Mouse (Mus musculus): ENCODE data around the gene Rnf220. TPM values are rescaled to one million over a fixed set of nuclear protein-coding genes. Genes with fewer than 3 reads are reported as not detected.

The Rnf220 gene
- polyA plus RNA-seq, 1 experiment from 2014 or later, result 50.7 TPM

DNA sequence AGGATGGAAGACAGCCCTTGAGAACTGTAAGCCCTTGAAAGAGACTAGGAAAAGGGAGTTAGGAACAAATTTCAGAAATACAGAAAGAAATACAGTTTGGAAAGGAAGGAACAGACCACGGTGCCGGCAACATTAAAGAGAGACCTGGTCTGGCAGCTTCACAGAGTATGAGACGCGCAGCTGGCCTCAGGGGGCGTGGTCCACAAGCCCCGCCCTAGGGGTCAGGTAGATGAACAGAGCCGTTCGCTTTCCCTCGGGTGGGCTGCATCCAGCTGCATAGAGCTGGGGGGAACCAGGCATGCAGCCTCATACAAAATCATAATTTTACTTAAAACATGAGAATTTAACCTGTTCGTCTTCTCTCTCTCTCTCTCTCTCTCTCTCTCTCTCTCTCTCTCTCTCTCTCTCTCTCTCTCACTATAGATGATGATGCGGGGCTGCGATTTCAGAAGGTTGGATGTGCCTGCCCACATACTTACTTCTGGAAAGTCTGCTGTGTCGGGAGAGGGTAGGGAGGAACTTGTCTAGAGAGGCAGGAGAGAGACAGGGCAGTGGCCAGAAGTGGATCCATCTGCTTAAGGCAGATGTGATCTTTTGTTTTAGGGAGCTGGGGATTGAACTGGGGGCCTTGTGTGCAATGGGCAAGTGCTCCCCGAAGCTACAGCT is 59.7 kb downstream of the Rnf220 start:
- no peak overlapping the region for H3K4me2 ChIP-seq (replicated peaks; ENCODE audit: low read depth, low read length)
- H3K4me3 ChIP-seq (ENCODE audit: low read depth, low read length), result no peak overlapping the region
- H3K9me3 ChIP-seq (ENCODE audit: low read length), result no peaks in the 10 kb centered on the region
- no peak overlapping the region for H3K27ac ChIP-seq (ENCODE audit: low read length)
- H3K4me1 ChIP-seq (ENCODE audit: insufficient read depth, low read depth, low read length), result no peaks in the 10 kb centered on the region
- WGBS, result 23% methylated on average over 14 of the region's 14 CpGs
- ATAC-seq (no peak), DNase-seq (ENCODE audit: low spot score) (no peak)
- no peaks in the 10 kb centered on the region for H3K27me3 ChIP-seq (replicated peaks; ENCODE audit: insufficient read depth, low read length)
- H3K36me3 ChIP-seq (ENCODE audit: insufficient read depth, low read length), result no peaks in the 10 kb centered on the region
- no peak overlapping the region for H3K9ac ChIP-seq (replicated peaks; ENCODE audit: low read depth)
- TF ChIP-seq EP300 (IDR thresholded peaks at IDR 0.05) (no peak), CTCF (IDR thresholded peaks at IDR 0.05) (no peak)

DNA sequence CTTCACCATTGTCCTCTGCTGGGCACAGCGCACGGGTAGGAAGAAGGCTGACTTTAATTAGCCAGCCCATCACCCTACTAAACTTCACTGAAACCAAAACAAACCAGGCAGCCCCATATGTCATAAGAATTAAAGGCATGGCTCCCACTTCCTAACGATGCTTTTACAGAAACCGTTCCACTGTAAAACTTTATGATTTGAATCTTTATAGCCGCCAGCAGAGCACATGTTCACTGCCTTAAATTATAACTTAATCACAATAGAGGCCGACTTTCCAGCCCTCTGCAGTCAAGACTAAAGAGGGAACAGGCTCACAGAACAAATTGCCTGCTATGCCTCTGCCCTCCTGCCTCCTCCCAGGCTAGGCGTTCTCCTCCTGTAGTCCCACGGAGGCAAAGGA is 62.5 kb downstream of the Rnf220 start:
- no peak for TF ChIP-seq EP300 (IDR thresholded peaks at IDR 0.05)
- TF ChIP-seq CTCF (IDR thresholded peaks at IDR 0.05), result no peak
- H3K27ac ChIP-seq (ENCODE audit: low read length), result no peak overlapping the region
- ATAC-seq (no peak), DNase-seq (ENCODE audit: low spot score) (no peak)
- H3K36me3 ChIP-seq (ENCODE audit: insufficient read depth, low read length), result no peaks in the 10 kb centered on the region
- H3K4me2 ChIP-seq (replicated peaks; ENCODE audit: low read depth, low read length), result no peak overlapping the region
- no peaks in the 10 kb centered on the region for H3K9me3 ChIP-seq (ENCODE audit: low read length)
- no peaks in the 10 kb centered on the region for H3K4me1 ChIP-seq (ENCODE audit: insufficient read depth, low read depth, low read length)
- H3K4me3 ChIP-seq (ENCODE audit: low read depth, low read length), result no peak overlapping the region
- H3K27me3 ChIP-seq (replicated peaks; ENCODE audit: insufficient read depth, low read length), result no peaks in the 10 kb centered on the region
- no peak overlapping the region for H3K9ac ChIP-seq (replicated peaks; ENCODE audit: low read depth)
- WGBS, result 76% methylated on average over 8 of the region's 8 CpGs

DNA sequence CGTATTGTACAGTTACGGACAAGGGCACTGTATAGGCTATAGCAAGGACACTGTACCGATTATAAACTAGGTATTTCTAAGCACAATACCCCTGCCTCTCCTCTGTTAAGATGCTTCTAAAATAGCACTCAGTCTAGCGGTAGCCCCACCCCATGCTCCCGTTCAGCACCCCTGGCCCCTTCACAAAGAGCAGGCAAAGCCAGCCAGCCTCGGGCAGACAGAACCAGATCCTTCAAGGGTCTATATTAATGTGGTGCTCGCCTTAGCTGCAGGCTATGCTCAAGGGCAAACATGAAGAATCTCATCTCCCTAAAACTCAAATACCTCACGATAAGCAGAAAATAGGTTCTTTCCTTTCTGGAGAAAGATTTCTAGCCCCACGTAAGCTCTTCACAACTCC is 67.2 kb downstream of the Rnf220 start:
- H3K27ac ChIP-seq (ENCODE audit: low read length), result no peak overlapping the region
- H3K4me1 ChIP-seq (ENCODE audit: insufficient read depth, low read depth, low read length), result no peaks in the 10 kb centered on the region
- ATAC-seq (no peak), DNase-seq (ENCODE audit: low spot score) (no peak)
- no peaks in the 10 kb centered on the region for H3K36me3 ChIP-seq (ENCODE audit: insufficient read depth, low read length)
- H3K4me2 ChIP-seq (replicated peaks; ENCODE audit: low read depth, low read length), result no peak overlapping the region
- WGBS, result 73% methylated on average over 9 of the region's 9 CpGs
- H3K9ac ChIP-seq (replicated peaks; ENCODE audit: low read depth), result no peak overlapping the region
- no peaks in the 10 kb centered on the region for H3K27me3 ChIP-seq (replicated peaks; ENCODE audit: insufficient read depth, low read length)
- H3K4me3 ChIP-seq (ENCODE audit: low read depth, low read length), result no peak overlapping the region
- no peak for TF ChIP-seq CTCF (IDR thresholded peaks at IDR 0.05)
- TF ChIP-seq EP300 (IDR thresholded peaks at IDR 0.05), result no peak
- no peaks in the 10 kb centered on the region for H3K9me3 ChIP-seq (ENCODE audit: low read length)

DNA sequence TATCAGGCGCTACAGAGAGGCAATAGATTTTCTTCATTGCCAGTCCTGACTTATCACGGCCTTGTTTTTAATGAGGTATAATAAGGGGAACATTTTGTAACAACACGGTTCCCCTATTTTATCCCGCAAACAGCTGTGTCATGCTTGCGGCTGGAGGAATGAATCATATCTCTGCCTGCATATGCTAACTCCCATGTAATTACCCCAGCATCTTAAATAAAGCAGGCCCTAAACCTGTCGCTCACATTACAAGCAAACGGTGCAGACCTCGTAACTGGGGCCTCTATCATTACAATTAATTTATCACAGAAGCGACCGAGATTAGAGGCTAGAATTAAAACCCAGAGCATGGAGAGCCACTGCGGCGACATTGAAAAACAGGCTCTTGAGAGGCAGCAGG is 69.3 kb downstream of the Rnf220 start:
- no peak overlapping the region for H3K4me2 ChIP-seq (replicated peaks; ENCODE audit: low read depth, low read length)
- no peak for DNase-seq (ENCODE audit: low spot score)
- H3K4me1 ChIP-seq (ENCODE audit: insufficient read depth, low read depth, low read length), result no peaks in the 10 kb centered on the region
- H3K9ac ChIP-seq (replicated peaks; ENCODE audit: low read depth), result no peak overlapping the region
- 57% methylated on average over 12 of the region's 12 CpGs for WGBS
- H3K27me3 ChIP-seq (replicated peaks; ENCODE audit: insufficient read depth, low read length), result no peaks in the 10 kb centered on the region
- H3K4me3 ChIP-seq (ENCODE audit: low read depth, low read length), result no peak overlapping the region
- ATAC-seq, result no peak
- no peak overlapping the region for H3K27ac ChIP-seq (ENCODE audit: low read length)
- no peaks in the 10 kb centered on the region for H3K36me3 ChIP-seq (ENCODE audit: insufficient read depth, low read length)
- TF ChIP-seq EP300 (IDR thresholded peaks at IDR 0.05) (no peak), CTCF (IDR thresholded peaks at IDR 0.05) (no peak)
- H3K9me3 ChIP-seq (ENCODE audit: low read length), result no peaks in the 10 kb centered on the region

DNA sequence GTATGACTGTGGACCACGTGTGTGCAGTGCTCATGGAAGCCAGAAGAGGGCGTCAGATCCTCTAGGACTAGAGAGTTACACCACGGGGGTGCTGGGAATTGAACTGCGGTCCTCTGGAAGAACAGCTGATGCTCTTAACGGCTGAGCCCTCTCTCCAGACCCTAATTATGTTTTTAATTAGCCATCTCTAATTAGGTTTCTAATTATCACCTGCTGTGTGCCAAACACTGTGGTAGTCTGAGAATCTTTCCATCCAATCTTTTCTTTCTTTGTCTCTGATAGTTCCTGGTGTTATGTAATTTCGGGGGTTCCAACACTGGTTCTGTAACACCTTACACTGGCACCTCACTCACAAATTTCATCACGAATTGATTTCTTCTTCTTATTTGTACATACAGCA is 75.8 kb downstream of the Rnf220 start:
- no peaks in the 10 kb centered on the region for H3K36me3 ChIP-seq (ENCODE audit: insufficient read depth, low read length)
- no peak for DNase-seq (ENCODE audit: low spot score)
- H3K27ac ChIP-seq (ENCODE audit: low read length), result no peak overlapping the region
- ATAC-seq, result no peak
- WGBS, result 90% methylated on average over 7 of the region's 7 CpGs
- H3K4me2 ChIP-seq (replicated peaks; ENCODE audit: low read depth, low read length), result no peak overlapping the region
- TF ChIP-seq EP300 (IDR thresholded peaks at IDR 0.05), result no peak
- TF ChIP-seq CTCF (IDR thresholded peaks at IDR 0.05), result no peak
- H3K9me3 ChIP-seq (ENCODE audit: low read length), result no peaks in the 10 kb centered on the region
- no peak overlapping the region for H3K4me3 ChIP-seq (ENCODE audit: low read depth, low read length)
- H3K9ac ChIP-seq (replicated peaks; ENCODE audit: low read depth), result no peak overlapping the region
- no peaks in the 10 kb centered on the region for H3K27me3 ChIP-seq (replicated peaks; ENCODE audit: insufficient read depth, low read length)
- no peaks in the 10 kb centered on the region for H3K4me1 ChIP-seq (ENCODE audit: insufficient read depth, low read depth, low read length)

DNA sequence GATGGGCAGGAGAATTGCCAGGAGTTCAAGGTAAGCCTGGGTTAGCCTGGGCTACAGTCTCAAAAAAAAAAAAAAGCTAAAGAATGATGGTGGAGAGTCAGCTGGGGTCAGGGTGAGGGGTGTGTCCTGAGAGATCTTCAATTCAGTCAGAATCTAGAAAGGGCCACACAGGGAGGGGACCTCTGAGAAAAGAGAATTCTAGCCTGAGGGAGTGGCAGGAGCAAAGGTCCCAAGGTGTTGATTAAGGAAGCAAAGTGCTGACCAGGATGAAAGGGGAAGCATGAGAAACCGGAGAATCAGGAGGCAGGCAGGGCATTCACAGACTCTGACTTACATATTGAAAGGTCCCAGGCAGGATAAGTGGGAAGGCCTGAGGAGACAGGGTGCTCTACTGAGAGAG is 80.0 kb downstream of the Rnf220 start:
- H3K9me3 ChIP-seq (ENCODE audit: low read length), result no peaks in the 10 kb centered on the region
- ATAC-seq, result no peak
- no peaks in the 10 kb centered on the region for H3K36me3 ChIP-seq (ENCODE audit: insufficient read depth, low read length)
- no peak overlapping the region for H3K4me3 ChIP-seq (ENCODE audit: low read depth, low read length)
- H3K4me1 ChIP-seq (ENCODE audit: insufficient read depth, low read depth, low read length), result no peaks in the 10 kb centered on the region
- no peaks in the 10 kb centered on the region for H3K27me3 ChIP-seq (replicated peaks; ENCODE audit: insufficient read depth, low read length)
- WGBS, result 56% methylated on average over 1 of the region's 1 CpGs
- no peak overlapping the region for H3K9ac ChIP-seq (replicated peaks; ENCODE audit: low read depth)
- no peak overlapping the region for H3K27ac ChIP-seq (ENCODE audit: low read length)
- DNase-seq (ENCODE audit: low spot score), result no peak
- no peak overlapping the region for H3K4me2 ChIP-seq (replicated peaks; ENCODE audit: low read depth, low read length)
- TF ChIP-seq CTCF (IDR thresholded peaks at IDR 0.05) (no peak), EP300 (IDR thresholded peaks at IDR 0.05) (no peak)

DNA sequence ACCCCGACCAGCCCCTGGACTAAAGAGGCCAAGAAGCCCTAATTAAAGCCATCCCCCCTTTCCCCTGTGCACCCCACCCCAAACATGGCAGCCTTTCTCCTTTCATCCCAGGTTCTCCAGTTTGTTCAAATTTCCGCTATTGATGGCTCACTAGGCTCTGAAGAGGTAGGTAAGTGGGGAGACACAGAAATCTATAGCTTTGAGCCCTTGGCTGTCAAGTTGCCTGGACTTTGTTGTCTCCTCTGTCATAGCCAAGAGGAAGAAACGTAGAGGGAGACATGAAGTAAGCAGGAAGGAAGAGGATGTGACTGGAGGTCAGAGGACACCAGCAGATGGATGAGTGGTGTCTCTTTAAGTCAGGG is 86.8 kb downstream of the Rnf220 start:
- H3K9me3 ChIP-seq (ENCODE audit: low read length), result no peaks in the 10 kb centered on the region
- H3K4me3 ChIP-seq (ENCODE audit: low read depth, low read length), result no peak overlapping the region
- DNase-seq (ENCODE audit: low spot score) (no peak), ATAC-seq (no peak)
- no peak overlapping the region for H3K27ac ChIP-seq (ENCODE audit: low read length)
- H3K36me3 ChIP-seq (ENCODE audit: insufficient read depth, low read length), result no peaks in the 10 kb centered on the region
- H3K27me3 ChIP-seq (replicated peaks; ENCODE audit: insufficient read depth, low read length), result no peaks in the 10 kb centered on the region
- TF ChIP-seq CTCF (IDR thresholded peaks at IDR 0.05) (no peak), EP300 (IDR thresholded peaks at IDR 0.05) (no peak)
- no peak overlapping the region for H3K9ac ChIP-seq (replicated peaks; ENCODE audit: low read depth)
- no peak overlapping the region for H3K4me2 ChIP-seq (replicated peaks; ENCODE audit: low read depth, low read length)
- H3K4me1 ChIP-seq (ENCODE audit: insufficient read depth, low read depth, low read length), result no peaks in the 10 kb centered on the region
- 43% methylated on average over 3 of the region's 3 CpGs for WGBS

Data from lung, postnatal 0 days (tissue).